Mouse (Mus musculus): Measurements from ENCODE around the gene Acp2.

Gene Acp2

DNA sequence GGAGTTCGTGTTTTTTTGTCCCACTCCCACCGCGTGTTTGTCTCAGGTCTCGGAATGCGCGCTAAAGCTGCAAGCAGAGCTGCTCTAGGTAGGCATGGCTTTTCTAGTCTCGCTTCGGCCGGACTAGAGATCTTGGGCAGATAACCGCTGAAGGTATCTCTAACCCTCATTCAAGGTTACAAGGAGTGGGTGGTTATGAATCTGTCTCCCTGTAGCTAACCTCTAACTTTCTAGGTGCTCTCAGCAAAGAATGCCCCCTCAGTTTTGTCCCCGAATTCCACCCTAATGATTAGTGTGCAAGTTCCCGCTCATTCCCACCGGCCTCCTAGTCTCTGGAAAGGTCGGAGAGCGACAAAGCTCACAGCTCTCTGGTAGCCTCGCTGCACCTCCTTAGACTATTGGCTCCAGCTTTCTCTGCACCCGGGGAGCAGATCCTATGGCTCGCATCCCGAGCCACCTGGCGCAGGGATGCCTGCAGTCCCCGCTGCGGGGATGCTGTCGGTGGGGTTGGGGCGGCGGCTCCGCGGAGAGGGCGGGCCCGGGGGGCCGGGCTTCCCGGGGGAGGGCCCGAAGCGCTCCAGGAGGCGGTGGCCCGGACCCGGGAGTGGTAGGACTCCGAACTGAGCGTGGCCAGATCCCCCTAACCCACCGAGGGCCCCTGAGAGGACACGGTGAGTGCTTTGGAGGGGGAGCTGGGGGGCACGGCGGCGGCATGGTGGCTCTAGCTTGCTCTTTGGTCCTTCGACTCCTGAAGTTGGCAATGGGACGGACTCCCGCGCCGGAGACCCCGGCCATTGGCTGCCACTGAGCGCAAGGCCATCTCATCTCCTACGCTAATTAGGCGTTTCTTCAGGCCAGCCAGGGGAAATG is 53.8 kb downstream of the Acp2 start:
- no peak for DNase-seq (ENCODE audit: low spot score)

GRCm38 (mm10) chr2:91257126-91257980 is 54.7 kb downstream of the Acp2 start:
- DNase-seq (ENCODE audit: low spot score), result no peak

GRCm38 (mm10) chr2:91258054-91258453 is 55.4 kb downstream of the Acp2 start:
- no peak for DNase-seq (ENCODE audit: low spot score)

DNA sequence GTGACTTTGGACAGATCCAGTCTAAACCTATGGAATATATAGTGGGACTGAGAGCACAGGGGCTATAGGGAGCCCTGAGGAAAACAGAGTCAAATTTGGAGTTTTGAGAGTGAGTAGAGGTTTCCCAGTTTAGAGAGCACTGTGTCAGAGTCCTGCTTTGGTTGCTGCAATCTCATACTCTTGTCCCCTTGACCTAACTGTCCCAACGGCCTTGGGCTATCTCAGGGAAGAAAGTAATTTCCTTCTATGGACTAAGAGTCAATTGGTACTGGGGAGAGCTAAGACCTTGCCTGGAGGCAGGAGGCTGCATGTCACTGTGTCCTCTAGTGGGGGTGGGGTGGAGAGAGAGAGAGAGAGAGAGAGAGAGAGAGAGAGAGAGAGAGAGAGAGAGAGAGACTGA is 56.1 kb downstream of the Acp2 start:
- no peak for DNase-seq (ENCODE audit: low spot score)

DNA sequence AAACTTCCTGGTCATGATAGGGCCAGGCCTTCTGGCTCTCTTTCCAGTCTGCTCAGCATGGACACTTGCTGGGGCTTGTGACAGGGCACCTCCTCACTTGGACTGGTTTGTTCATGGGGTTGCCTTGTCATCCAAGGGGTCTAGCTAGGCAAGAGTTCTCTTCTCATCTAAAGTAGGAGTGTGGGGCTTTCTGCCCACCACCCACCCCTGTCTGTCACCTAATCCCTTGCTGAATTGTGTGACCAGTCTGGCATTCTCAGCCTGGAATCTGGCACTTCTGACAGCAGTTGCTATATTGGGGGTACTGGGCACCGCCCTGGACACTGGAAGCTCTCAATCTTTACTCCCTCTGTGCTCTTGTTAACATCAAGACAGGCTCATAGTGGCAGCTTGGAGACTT is 56.8 kb downstream of the Acp2 start:
- no peak for DNase-seq (ENCODE audit: low spot score)

Data from ovary, adult 18-20 months (tissue).